ENCODE assay signal across 11 mouse cellular contexts in genomic region chr13:117705997-117706396, GRCm38 (mm10).
DNase-seq lines count a peak whose midpoint lies in the region; ATAC-seq and TF ChIP-seq lines count a peak whose summit lies in the region.
"Had no signal": no experiment of that assay in that cellular context is flagged by ENCODE, and none has a peak within 500 bp of the region (broad histone marks: within the 10 kb centered on the region; RNA-seq: fewer than 3 reads in every experiment).

No protein-coding gene starts in this region.

- no peaks in the 10 kb centered on the region for H3K27me3 ChIP-seq in hindbrain, postnatal 0 days (ENCODE audit: insufficient read depth, low read length)
- no peaks in the 10 kb centered on the region for H3K27me3 ChIP-seq in neural tube, embryonic 15.5 days (replicated peaks)

- no peak overlapping the region for H3K4me3 ChIP-seq in hindbrain, postnatal 0 days (ENCODE audit: low read length)
- H3K4me3 ChIP-seq in neural tube, embryonic 15.5 days (replicated peaks) = no peak overlapping the region

- no peaks in the 10 kb centered on the region for H3K9me3 ChIP-seq in hindbrain, postnatal 0 days (ENCODE audit: low read length)
- H3K9me3 ChIP-seq in neural tube, embryonic 15.5 days (replicated peaks) = no peaks in the 10 kb centered on the region

- H3K27ac ChIP-seq in hindbrain, postnatal 0 days = no peak overlapping the region
- H3K27ac ChIP-seq in neural tube, embryonic 15.5 days (replicated peaks) = no peak overlapping the region

- no peak overlapping the region for H3K4me2 ChIP-seq in hindbrain, postnatal 0 days (ENCODE audit: low read depth, low read length)
- no peak overlapping the region for H3K4me2 ChIP-seq in neural tube, embryonic 15.5 days

- no peaks in the 10 kb centered on the region for H3K36me3 ChIP-seq in hindbrain, postnatal 0 days (ENCODE audit: insufficient read depth, low read length)
- no peaks in the 10 kb centered on the region for H3K36me3 ChIP-seq in neural tube, embryonic 15.5 days

- ATAC-seq in hindbrain, postnatal 0 days = 0 out of 2 replicates have a peak, but pooled peaks have one; percentile 58
- ATAC-seq in neural tube, embryonic 15.5 days (ENCODE audit: low FRiP score) = peak; percentile 74; the same call in 1 of the 2 replicates
- ATAC-seq: activated CD4-positive, CD25-positive, alpha-beta regulatory T cell, adult 4 months; forebrain, postnatal 0 days had no signal

- H3K9ac ChIP-seq in hindbrain, postnatal 0 days (replicated peaks; ENCODE audit: low read length) = no peak overlapping the region
- no peak overlapping the region for H3K9ac ChIP-seq in neural tube, embryonic 15.5 days (replicated peaks)
- H3K9ac ChIP-seq: forebrain, postnatal 0 days had no signal

- TF ChIP-seq CTCF in hindbrain, postnatal 0 days (IDR thresholded peaks at IDR 0.05; ENCODE audit: low read depth) = no peak

- 57% methylated on average over 3 of the region's 3 CpGs for WGBS in hindbrain, postnatal 0 days
- WGBS in neural tube, embryonic 15.5 days = 54% methylated on average over 3 of the region's 3 CpGs

- no peaks in the 10 kb centered on the region for H3K4me1 ChIP-seq in hindbrain, postnatal 0 days (ENCODE audit: insufficient read depth, low read length)
- no peaks in the 10 kb centered on the region for H3K4me1 ChIP-seq in neural tube, embryonic 15.5 days

- intact Hi-C loops in left cerebral cortex, postnatal 4 days (cut with DNase I) = no loop called here
- intact Hi-C loops in left cerebral cortex, postnatal 14 days (cut with DNase I) = no loop called here

- DNase-seq in embryo, embryonic 11 days = peak; percentile 11
- no peak for DNase-seq in embryo, embryonic 10 days (ENCODE audit: low spot score)
- peak; percentile 75 for DNase-seq in left cerebral cortex, postnatal 4 days
- DNase-seq in left cerebral cortex, postnatal 14 days (ENCODE audit: low spot score in 2 of 2) = no peak
- DNase-seq in hindbrain, postnatal 0 days (ENCODE audit: low spot score) = peak; percentile 70
- no peak for DNase-seq in frontal cortex, postnatal 14 days (ENCODE audit: low spot score in 2 of 2)
- no peak for DNase-seq in urinary bladder, postnatal 14 days (ENCODE audit: low spot score)
- DNase-seq: forebrain, postnatal 0 days; kidney, postnatal 14 days had no signal

Comparison
In these comparisons a context has a peak if more than half of its experiments do, and no peak if none do; other contexts are left out.
1. DNase-seq: peak in embryo, embryonic 11 days (single experiment), left cerebral cortex, postnatal 4 days (single experiment) and hindbrain, postnatal 0 days (single experiment); none in embryo, embryonic 10 days (single experiment), left cerebral cortex, postnatal 14 days (0 of 2), frontal cortex, postnatal 14 days (0 of 2) and urinary bladder, postnatal 14 days (single experiment).